Mouse (Mus musculus): ENCODE data around the gene Sdk1.
A peak's percentile ranks its signal among the peaks of the same experiment; 100 is the strongest.

The Sdk1 gene

GRCm38 (mm10) chr5:142149594-142149993 is 908.3 kb downstream of the Sdk1 start:
- peak; percentile 88 to 91 for DNase-seq

- peak in 1 of 2 experiments; percentile 16 for DNase-seq
Observed at GRCm38 (mm10) chr5:142150756-142151155, 909.5 kb downstream of the Sdk1 start.

GRCm38 (mm10) chr5:142156868-142157852 is 915.9 kb downstream of the Sdk1 start:
- peak; percentile 59 to 65 for DNase-seq

GRCm38 (mm10) chr5:142163483-142163882 is 922.2 kb downstream of the Sdk1 start:
- peak in 1 of 2 experiments; percentile 1 for DNase-seq

- DNase-seq, result peak; percentile 94 to 96
Observed at GRCm38 (mm10) chr5:142173636-142174035, 932.3 kb downstream of the Sdk1 start.

- DNase-seq, result no peak
Observed at GRCm38 (mm10) chr5:142178164-142178563, 936.9 kb downstream of the Sdk1 start.

GRCm38 (mm10) chr5:142179304-142179703 is 938.0 kb downstream of the Sdk1 start:
- DNase-seq, result peak in 1 of 2 experiments; percentile 48

GRCm38 (mm10) chr5:142181862-142182261 is 940.6 kb downstream of the Sdk1 start:
- no peak for DNase-seq

- DNase-seq, result no peak
Observed at GRCm38 (mm10) chr5:142188765-142189164, 947.5 kb downstream of the Sdk1 start.

GRCm38 (mm10) chr5:142209911-142210310 is 968.6 kb downstream of the Sdk1 start:
- peak; percentile 55 to 64 for DNase-seq

- peak in 1 of 2 experiments; percentile 33 for DNase-seq
Observed at GRCm38 (mm10) chr5:142212252-142212651, 971.0 kb downstream of the Sdk1 start.

GRCm38 (mm10) chr5:142215981-142216380 is 974.7 kb downstream of the Sdk1 start:
- DNase-seq, result peak; percentile 48 to 64

GRCm38 (mm10) chr5:142220851-142221503 is 979.7 kb downstream of the Sdk1 start:
- peak; percentile 36 to 44 for DNase-seq

- peak in 1 of 2 experiments; percentile 22 for DNase-seq
Observed at GRCm38 (mm10) chr5:142228957-142229810, 987.9 kb downstream of the Sdk1 start.

- DNase-seq, result no peak
Observed at GRCm38 (mm10) chr5:142229811-142230205, 988.5 kb downstream of the Sdk1 start.

GRCm38 (mm10) chr5:142240288-142240687 is 999.0 kb downstream of the Sdk1 start:
- no peak for DNase-seq

GRCm38 (mm10) chr5:142242597-142242996 is 1001.3 kb downstream of the Sdk1 start:
- peak; percentile 44 to 56 for DNase-seq

GRCm38 (mm10) chr5:142243069-142243468 is 1001.8 kb downstream of the Sdk1 start:
- peak; percentile 31 to 36 for DNase-seq

- peak; percentile 54 to 62 for DNase-seq
Observed at GRCm38 (mm10) chr5:142256231-142256630, 1014.9 kb downstream of the Sdk1 start.

GRCm38 (mm10) chr5:142258716-142259115 is 1017.4 kb downstream of the Sdk1 start:
- DNase-seq, result peak; percentile 89 to 90

GRCm38 (mm10) chr5:142262060-142262459 is 1020.8 kb downstream of the Sdk1 start:
- DNase-seq, result no peak

Data from cerebellum, postnatal 14 days (tissue).